Mouse (Mus musculus): Measurements from ENCODE around the gene Tprkb. TPM values are rescaled to one million over a fixed set of nuclear protein-coding genes. Genes with fewer than 3 reads are reported as not detected.
A peak's percentile ranks its signal among the peaks of the same experiment; 100 is the strongest.
"Not testable (repeated sequence)": the region's sequence is repeated elsewhere in the genome, so short reads cannot be mapped to it uniquely, and the experiment has no call there.

Tprkb gene
- total RNA-seq, 1 experiment from 2014 or later, result 41.9 TPM

GRCm38 (mm10) chr6:85915539-85916513 lies 4.2 kb downstream of the Tprkb start, which contains the start of gene Nat8f1:
TSS of gene Nat8f1 (minus strand) at chr6:85915687.
- peak; percentile 93 for DNase-seq

GRCm38 (mm10) chr6:85916596-85916995 lies 4.9 kb downstream of the Tprkb start:
- DNase-seq, result no peak

- not testable (repeated sequence) for DNase-seq
These were observed 6.7 kb downstream of the Tprkb start for GRCm38 (mm10) chr6:85918341-85918740.

- no peak for DNase-seq
These were observed 7.7 kb downstream of the Tprkb start for GRCm38 (mm10) chr6:85919401-85919800.

GRCm38 (mm10) chr6:85923643-85924042 lies 12.0 kb downstream of the Tprkb start:
- no peak for DNase-seq

GRCm38 (mm10) chr6:85926709-85927108 lies 15.0 kb downstream of the Tprkb start:
- DNase-seq, result peak; percentile 47

- DNase-seq, result no peak
These were observed 16.1 kb downstream of the Tprkb start for GRCm38 (mm10) chr6:85927476-85928464.

GRCm38 (mm10) chr6:85929312-85929711 lies 17.6 kb downstream of the Tprkb start:
- no peak for DNase-seq

GRCm38 (mm10) chr6:85934047-85934446 lies 22.4 kb downstream of the Tprkb start:
- DNase-seq, result no peak

- no peak for DNase-seq
These were observed 24.0 kb downstream of the Tprkb start for GRCm38 (mm10) chr6:85935646-85936045.

GRCm38 (mm10) chr6:85936508-85937465 lies 25.1 kb downstream of the Tprkb start:
- peak; percentile 93 for DNase-seq

- DNase-seq, result no peak
These were observed 27.0 kb downstream of the Tprkb start for GRCm38 (mm10) chr6:85938701-85939100.

- DNase-seq, result no peak
These were observed 30.8 kb downstream of the Tprkb start for GRCm38 (mm10) chr6:85942469-85942868.

GRCm38 (mm10) chr6:85948549-85948948 lies 36.9 kb downstream of the Tprkb start:
- DNase-seq, result no peak

- DNase-seq, result peak; percentile 43
These were observed 45.9 kb downstream of the Tprkb start for GRCm38 (mm10) chr6:85957581-85957980.

GRCm38 (mm10) chr6:85961101-85962091 lies 49.7 kb downstream of the Tprkb start, which contains the start of gene Dusp11:
TSS of gene Dusp11 (minus strand) at chr6:85961667.
- DNase-seq, result peak; percentile 95

- peak; percentile 32 for DNase-seq
These were observed 54.4 kb downstream of the Tprkb start for GRCm38 (mm10) chr6:85966081-85966480.

GRCm38 (mm10) chr6:85966686-85967085 lies 55.0 kb downstream of the Tprkb start:
- DNase-seq, result no peak

- no peak for DNase-seq
These were observed 58.2 kb downstream of the Tprkb start for GRCm38 (mm10) chr6:85969889-85970288.

- DNase-seq, result no peak
These were observed 61.0 kb downstream of the Tprkb start for GRCm38 (mm10) chr6:85972699-85973098.
